Mouse (Mus musculus) stomach, embryonic 16.5 days (tissue): Measurements from ENCODE around the gene Rp9. TPM values are rescaled to one million over a fixed set of nuclear protein-coding genes. Genes with fewer than 3 reads are reported as not detected.

ENCODE experiments used
- ATAC-seq: fragments of 200-750 bp; cut with Nextera tagmentation; 2 replicates; pipeline ENCODE4 v1.8.0; 2017; ENCODE audit warnings: moderate number of reproducible peaks, moderate TSS enrichment; ENCODE audit not compliant: insufficient read depth, low FRiP score
- H3K27ac ChIP-seq: fragments of 300-500 bp; sonication (generic); 2 replicates; pipeline ENCODE4 v1.5.1; 2014; ENCODE audit warnings: low read length
- H3K27me3 ChIP-seq: fragments of 300-500 bp; sonication (generic); 2 replicates; pipeline ENCODE4 v1.6.1; 2014; ENCODE audit warnings: low read length, control low read depth, mixed read lengths; ENCODE audit not compliant: control insufficient read depth, insufficient read depth
- H3K36me3 ChIP-seq: fragments of 300-500 bp; sonication (generic); 2 replicates; pipeline ENCODE4 v1.6.1; 2014; ENCODE audit warnings: low read length; ENCODE audit not compliant: control insufficient read depth, insufficient read depth
- H3K4me1 ChIP-seq: fragments of 300-500 bp; sonication (generic); 2 replicates; pipeline ENCODE4 v1.6.1; 2014; ENCODE audit warnings: low read length, control low read depth, mixed read lengths; ENCODE audit not compliant: control insufficient read depth, insufficient read depth
- H3K4me2 ChIP-seq: fragments of 300-500 bp; sonication (generic); 2 replicates; pipeline ENCODE4 v1.6.1; 2014; ENCODE audit warnings: low read depth, low read length, mixed read lengths
- H3K4me3 ChIP-seq: fragments of 300-500 bp; sonication (generic); replicated peaks from 2 replicates; pipeline ENCODE4 v1.5.1; 2014; ENCODE audit warnings: mild to moderate bottlenecking, low read length
- H3K9ac ChIP-seq: fragments of 300-500 bp; sonication (generic); 2 replicates; pipeline ENCODE4 v1.6.1; 2014; ENCODE audit warnings: low read length
- H3K9me3 ChIP-seq: fragments of 300-500 bp; sonication (generic); replicated peaks from 2 replicates; pipeline ENCODE4 v1.6.1; 2016; ENCODE audit warnings: low read length, control low read depth; ENCODE audit not compliant: control insufficient read depth
- WGBS: fragments of 180-500 bp; shearing (Covaris S2); extraction: QIAGEN DNeasy Blood & Tissue Kit; methylation state at CpG from one replicate; pipeline ENCODE4 v1.1.7; 2014; 5-methylcytosine and 5-hydroxymethylcytosine counted together
- polyA plus RNA-seq: library from polyadenylated mRNA; unstranded; fragments of >200 nt; fragmentation: Nextera tagmentation; extraction: Ambion mirVana; gene quantifications from 2 replicates; pipeline ENCODE4 v1.2.1, GENCODE M21; 2015

Gene Rp9
- polyA plus RNA-seq, 1 experiment from 2014 or later: 56.8 TPM

GRCm38 (mm10) chr9:22428666-22429410, 40.7 kb downstream of the Rp9 start:
- no peak for ATAC-seq

DNA sequence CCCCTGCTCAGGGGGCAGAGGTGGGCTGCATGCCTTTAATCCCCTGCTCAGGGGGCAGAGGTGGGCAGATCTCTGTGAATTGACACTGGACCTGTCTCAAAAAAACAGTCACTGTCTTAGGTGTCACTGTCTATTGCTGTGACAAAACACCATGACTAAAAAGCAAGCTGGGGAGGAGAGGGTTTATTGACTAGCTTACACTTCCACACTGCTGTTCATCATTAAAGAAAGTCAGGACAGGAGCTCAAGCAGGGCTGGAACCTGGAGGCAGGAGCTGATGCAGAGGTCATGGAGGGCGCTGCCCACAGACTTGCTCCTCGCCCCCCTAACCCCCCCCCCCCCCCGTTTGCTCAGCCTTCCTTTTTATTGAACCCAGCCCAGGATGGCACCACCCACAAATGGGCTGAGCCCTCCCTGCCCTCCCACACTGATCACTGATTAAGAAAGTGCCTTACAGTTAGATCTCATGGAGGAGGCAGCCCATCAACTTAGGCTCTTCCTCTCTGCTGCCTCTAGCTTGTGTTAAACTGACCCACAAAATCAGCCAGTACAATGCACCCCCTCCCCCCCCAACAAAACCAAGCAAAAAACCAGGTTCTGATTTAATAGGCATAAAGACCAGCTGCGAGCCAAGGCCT, 41.4 kb downstream of the Rp9 start:
- no peak for ATAC-seq
- H3K4me1 ChIP-seq: peaks cover 3% of the 10 kb centered on the region; the same call in 1 of the 2 replicates
- H3K27ac ChIP-seq: no peak overlapping the region
- H3K4me3 ChIP-seq: no peak overlapping the region
- 85% methylated on average over 2 of the region's 4 CpGs for WGBS
- no peaks in the 10 kb centered on the region for H3K36me3 ChIP-seq
- H3K9me3 ChIP-seq: no peaks in the 10 kb centered on the region
- no peaks in the 10 kb centered on the region for H3K27me3 ChIP-seq
- no peak overlapping the region for H3K4me2 ChIP-seq
- H3K9ac ChIP-seq: no peak overlapping the region

More at GRCm38 (mm10) chr9:22428666-22429410, 40.7 kb downstream of the Rp9 start:
- Histone ChIP-seq H3K9ac (no peak overlapping the region), H3K9me3 (no peaks in the 10 kb centered on the region), H3K4me3 (no peak overlapping the region), H3K27me3 (no peaks in the 10 kb centered on the region), H3K4me2 (no peak overlapping the region), H3K4me1 (peaks cover 3% of the 10 kb centered on the region; the same call in 1 of the 2 replicates), H3K27ac (no peak overlapping the region), H3K36me3 (no peaks in the 10 kb centered on the region)
- 76% methylated on average over 14 of the region's 14 CpGs for WGBS

GRCm38 (mm10) chr9:22424719-22425118, 44.8 kb downstream of the Rp9 start:
- no peak overlapping the region for H3K27ac ChIP-seq
- no peak overlapping the region for H3K9ac ChIP-seq
- ATAC-seq: no peak
- no peaks in the 10 kb centered on the region for H3K4me1 ChIP-seq
- H3K4me3 ChIP-seq: no peak overlapping the region
- no peaks in the 10 kb centered on the region for H3K36me3 ChIP-seq
- no peak overlapping the region for H3K4me2 ChIP-seq
- H3K9me3 ChIP-seq: no peaks in the 10 kb centered on the region
- WGBS: 76% methylated on average over 4 of the region's 4 CpGs
- no peaks in the 10 kb centered on the region for H3K27me3 ChIP-seq

DNA sequence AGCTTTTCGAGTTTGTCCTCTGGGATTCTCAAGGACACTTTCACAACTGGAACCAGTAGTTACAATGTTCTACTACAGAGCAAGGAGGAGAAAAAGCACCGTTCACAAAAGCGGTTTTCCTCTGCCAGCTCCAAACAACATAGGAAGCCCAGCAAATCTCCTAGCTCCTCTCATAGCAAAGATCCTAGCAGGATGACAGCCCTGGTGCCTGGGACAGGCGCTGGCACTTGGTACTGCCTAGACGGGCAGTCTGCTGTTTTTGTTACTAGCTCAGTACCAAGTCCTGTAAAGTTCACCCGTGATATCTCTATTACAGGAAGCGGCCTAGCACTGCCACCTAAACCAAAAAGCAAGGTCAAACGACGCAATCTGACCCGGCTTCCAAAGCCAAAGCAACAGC, 45.3 kb downstream of the Rp9 start:
- Histone ChIP-seq H3K9ac (no peak overlapping the region), H3K27ac (no peak overlapping the region), H3K4me1 (no peaks in the 10 kb centered on the region), H3K4me2 (no peak overlapping the region), H3K36me3 (no peaks in the 10 kb centered on the region), H3K9me3 (no peaks in the 10 kb centered on the region), H3K27me3 (no peaks in the 10 kb centered on the region), H3K4me3 (no peak overlapping the region)
- ATAC-seq: no peak
- 67% methylated on average over 10 of the region's 10 CpGs for WGBS

GRCm38 (mm10) chr9:22423507-22423906, 46.0 kb downstream of the Rp9 start:
- Histone ChIP-seq H3K9me3 (no peaks in the 10 kb centered on the region), H3K4me1 (no peaks in the 10 kb centered on the region), H3K27me3 (no peaks in the 10 kb centered on the region), H3K4me2 (no peak overlapping the region), H3K36me3 (no peaks in the 10 kb centered on the region), H3K27ac (no peak overlapping the region), H3K9ac (no peak overlapping the region), H3K4me3 (no peak overlapping the region)
- 58% methylated on average over 1 of the region's 1 CpGs for WGBS
- ATAC-seq: no peak

- H3K36me3 ChIP-seq: no peaks in the 10 kb centered on the region
- no peak overlapping the region for H3K4me2 ChIP-seq
- WGBS: 55% methylated on average over 1 of the region's 1 CpGs
- ATAC-seq: no peak
- no peaks in the 10 kb centered on the region for H3K27me3 ChIP-seq
- H3K9me3 ChIP-seq: no peaks in the 10 kb centered on the region
- H3K4me1 ChIP-seq: no peaks in the 10 kb centered on the region
- H3K4me3 ChIP-seq: no peak overlapping the region
- H3K27ac ChIP-seq: no peak overlapping the region
- no peak overlapping the region for H3K9ac ChIP-seq
These were observed 47.0 kb downstream of the Rp9 start for GRCm38 (mm10) chr9:22422559-22422958.

- Histone ChIP-seq H3K4me1 (no peaks in the 10 kb centered on the region), H3K9me3 (no peaks in the 10 kb centered on the region), H3K36me3 (no peaks in the 10 kb centered on the region), H3K4me2 (no peak overlapping the region), H3K9ac (no peak overlapping the region), H3K4me3 (no peak overlapping the region), H3K27me3 (no peaks in the 10 kb centered on the region; the same call in 1 of the 2 replicates), H3K27ac (no peak overlapping the region)
- ATAC-seq: no peak
- 58% methylated on average over 7 of the region's 7 CpGs for WGBS
These were observed 49.1 kb downstream of the Rp9 start for GRCm38 (mm10) chr9:22420491-22420890.

DNA sequence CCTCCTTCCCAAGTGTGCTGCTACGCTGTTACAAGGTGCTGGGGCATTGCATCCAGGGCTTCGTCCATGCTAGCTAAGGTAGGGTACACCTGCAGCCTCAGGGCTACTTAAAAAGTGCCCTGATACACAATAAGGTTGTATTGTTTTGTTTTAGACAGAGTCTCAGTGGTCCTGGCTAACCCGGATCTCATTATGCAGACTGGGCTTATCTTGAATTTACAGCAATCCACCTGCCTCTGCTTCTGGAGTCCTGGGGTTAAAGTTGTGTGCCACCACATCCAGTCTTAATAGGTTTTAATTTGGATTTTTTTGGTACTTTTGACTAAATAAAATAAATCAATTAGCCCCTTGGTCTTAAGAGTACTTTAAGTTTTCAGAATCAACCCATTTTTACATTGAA, 49.7 kb downstream of the Rp9 start:
- Histone ChIP-seq H3K36me3 (no peaks in the 10 kb centered on the region), H3K4me2 (no peak overlapping the region), H3K4me3 (no peak overlapping the region), H3K27me3 (no peaks in the 10 kb centered on the region; the same call in 1 of the 2 replicates), H3K27ac (no peak overlapping the region), H3K9ac (no peak overlapping the region), H3K4me1 (no peaks in the 10 kb centered on the region), H3K9me3 (no peaks in the 10 kb centered on the region)
- WGBS: 83% methylated on average over 3 of the region's 3 CpGs
- no peak for ATAC-seq

DNA sequence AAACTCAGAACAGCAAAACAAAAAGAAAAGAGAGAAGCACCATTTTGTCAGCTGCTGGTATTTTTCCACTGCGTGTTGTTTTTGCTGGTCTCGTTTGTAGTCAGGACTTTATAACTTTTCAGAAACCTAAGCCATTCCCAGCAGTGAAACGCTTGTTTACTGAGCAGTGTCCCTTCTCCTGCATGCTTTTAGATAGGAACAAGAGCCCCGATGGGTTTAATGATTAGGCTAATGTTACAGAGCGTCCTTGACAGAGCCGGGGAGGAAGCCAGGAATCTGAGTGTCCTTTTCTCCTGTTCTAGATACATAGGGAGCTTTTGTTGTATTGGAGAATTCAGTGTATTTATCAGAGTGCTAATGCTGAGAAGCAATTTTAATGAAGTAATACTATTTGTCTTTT, 52.0 kb downstream of the Rp9 start:
- Histone ChIP-seq H3K9ac (no peak overlapping the region), H3K4me3 (no peak overlapping the region), H3K9me3 (no peaks in the 10 kb centered on the region), H3K27me3 (no peaks in the 10 kb centered on the region; the same call in 1 of the 2 replicates), H3K4me2 (no peak overlapping the region), H3K4me1 (no peaks in the 10 kb centered on the region), H3K27ac (no peak overlapping the region), H3K36me3 (no peaks in the 10 kb centered on the region)
- ATAC-seq: no peak
- WGBS: 43% methylated on average over 6 of the region's 6 CpGs
